In the genomic region with DNA sequence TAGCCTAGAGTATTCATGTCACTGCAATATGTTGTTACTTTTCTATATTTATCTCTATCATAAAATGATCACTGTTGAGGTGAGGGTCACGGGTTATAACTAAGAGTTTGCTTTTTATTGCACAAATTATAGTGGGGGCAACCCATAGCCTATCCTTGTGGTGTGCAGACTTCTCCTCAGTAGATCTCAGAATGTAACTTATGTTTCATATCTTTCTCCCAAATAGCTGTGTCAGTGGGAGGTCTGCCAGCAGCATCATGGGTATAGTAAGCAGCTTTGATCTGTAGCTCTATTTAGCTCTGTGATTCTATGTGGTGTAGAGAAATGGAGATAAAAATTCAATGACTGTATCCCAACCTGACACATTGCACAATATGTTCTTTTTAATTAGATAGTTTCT, we compare ENCODE assay signal across 20 mouse cellular contexts.
DNase-seq lines count a peak whose midpoint lies in the region; ATAC-seq lines count a peak whose summit lies in the region.
"Had no signal": no experiment of that assay in that cellular context is flagged by ENCODE, and none has a peak within 500 bp of the region (broad histone marks: within the 10 kb centered on the region; RNA-seq: fewer than 3 reads in every experiment).

No protein-coding gene starts in this region.

- ATAC-seq in kidney, embryonic 15.5 days (replicated peaks; ENCODE audit: low FRiP score), result peak; percentile 71; the same call in 1 of the 2 replicates
- no peak for ATAC-seq in midbrain, embryonic 14.5 days (ENCODE audit: low FRiP score, low TSS enrichment)
- ATAC-seq: CD4-positive, CD25-positive, alpha-beta regulatory T cell, adult 4 months had no signal

- no peak overlapping the region for H3K4me3 ChIP-seq in kidney, embryonic 15.5 days (replicated peaks)
- H3K4me3 ChIP-seq in midbrain, embryonic 14.5 days (replicated peaks; ENCODE audit: low read depth, low read length), result no peak overlapping the region
- H3K4me3 ChIP-seq: erythroblast, embryonic 14.5 days; heart, adult 2 months; hindbrain, embryonic 15.5 days; neural tube, embryonic 13.5 days had no signal

- no peaks in the 10 kb centered on the region for H3K9me3 ChIP-seq in kidney, embryonic 15.5 days (replicated peaks)
- H3K9me3 ChIP-seq in midbrain, embryonic 14.5 days (ENCODE audit: control insufficient read depth, low read length), result no peaks in the 10 kb centered on the region
- H3K9me3 ChIP-seq: hindbrain, embryonic 15.5 days; neural tube, embryonic 13.5 days had no signal

- intact Hi-C loops in left cerebral cortex, postnatal 25 days (cut with DNase I), result no loop called here

- DNase-seq in kidney, adult 11 months, result no peak
- DNase-seq in left cerebral cortex, postnatal 25 days (ENCODE audit: low spot score in 2 of 2), result peak; percentile 14 to 68
- DNase-seq in left cerebral cortex, adult 11 months (ENCODE audit: low spot score), result no peak
- DNase-seq in frontal cortex, postnatal 14 days (ENCODE audit: low spot score in 2 of 2), result peak; percentile 8 to 18
- peak; percentile 42 for DNase-seq in right cerebral cortex, postnatal 14 days
- DNase-seq in midbrain, embryonic 14.5 days, result no peak
- DNase-seq in retina, postnatal 1 day, result no peak
- DNase-seq: adrenal gland, adult 8-10 months; cerebellum, adult 9-10 months; embryo, embryonic 11 days; heart, adult 2 months; kidney, postnatal 25 days; lung, postnatal 10 days; thymus, postnatal 4 days had no signal

- peaks cover 8% of the 10 kb centered on the region for H3K4me1 ChIP-seq in kidney, embryonic 15.5 days
- H3K4me1 ChIP-seq in midbrain, embryonic 14.5 days (ENCODE audit: control insufficient read depth, insufficient read depth, low read length), result no peaks in the 10 kb centered on the region
- H3K4me1 ChIP-seq: hindbrain, embryonic 15.5 days; neural tube, embryonic 13.5 days had no signal

- H3K36me3 ChIP-seq in kidney, embryonic 15.5 days, result no peaks in the 10 kb centered on the region
- H3K36me3 ChIP-seq in midbrain, embryonic 14.5 days (ENCODE audit: control insufficient read depth, insufficient read depth, low read length), result no peaks in the 10 kb centered on the region
- H3K36me3 ChIP-seq: hindbrain, embryonic 15.5 days; neural tube, embryonic 13.5 days had no signal

- no peak overlapping the region for H3K9ac ChIP-seq in kidney, embryonic 15.5 days
- no peak overlapping the region for H3K9ac ChIP-seq in midbrain, embryonic 14.5 days (replicated peaks; ENCODE audit: low read length)
- H3K9ac ChIP-seq: hindbrain, embryonic 15.5 days; neural tube, embryonic 13.5 days had no signal

- H3K27me3 ChIP-seq in kidney, embryonic 15.5 days, result no peaks in the 10 kb centered on the region
- no peaks in the 10 kb centered on the region for H3K27me3 ChIP-seq in midbrain, embryonic 14.5 days (ENCODE audit: control insufficient read depth, insufficient read depth, low read length)
- H3K27me3 ChIP-seq: hindbrain, embryonic 15.5 days; neural tube, embryonic 13.5 days had no signal

- no peak overlapping the region for H3K27ac ChIP-seq in kidney, embryonic 15.5 days
- no peak overlapping the region for H3K27ac ChIP-seq in midbrain, embryonic 14.5 days (replicated peaks; ENCODE audit: low read depth, low read length)
- H3K27ac ChIP-seq: heart, adult 2 months; hindbrain, embryonic 15.5 days; neural tube, embryonic 13.5 days had no signal

- H3K4me2 ChIP-seq in kidney, embryonic 15.5 days, result no peak overlapping the region
- no peak overlapping the region for H3K4me2 ChIP-seq in midbrain, embryonic 14.5 days (ENCODE audit: low read length)
- H3K4me2 ChIP-seq: hindbrain, embryonic 15.5 days; liver, embryonic 11.5 days; neural tube, embryonic 13.5 days had no signal

- WGBS in kidney, embryonic 15.5 days, result 49% methylated on average over 1 of the region's 1 CpGs
- 75% methylated on average over 1 of the region's 1 CpGs for WGBS in midbrain, embryonic 14.5 days

Comparison
In these comparisons a context has a peak if more than half of its experiments do, and no peak if none do; other contexts are left out.
1. DNase-seq: peak in left cerebral cortex, postnatal 25 days (2 of 2), frontal cortex, postnatal 14 days (2 of 2) and right cerebral cortex, postnatal 14 days (single experiment); none in kidney, adult 11 months (single experiment), left cerebral cortex, adult 11 months (single experiment), midbrain, embryonic 14.5 days (single experiment) and retina, postnatal 1 day (single experiment).